Mouse (Mus musculus): ENCODE data around the gene Lrrn4.

Gene Lrrn4

DNA sequence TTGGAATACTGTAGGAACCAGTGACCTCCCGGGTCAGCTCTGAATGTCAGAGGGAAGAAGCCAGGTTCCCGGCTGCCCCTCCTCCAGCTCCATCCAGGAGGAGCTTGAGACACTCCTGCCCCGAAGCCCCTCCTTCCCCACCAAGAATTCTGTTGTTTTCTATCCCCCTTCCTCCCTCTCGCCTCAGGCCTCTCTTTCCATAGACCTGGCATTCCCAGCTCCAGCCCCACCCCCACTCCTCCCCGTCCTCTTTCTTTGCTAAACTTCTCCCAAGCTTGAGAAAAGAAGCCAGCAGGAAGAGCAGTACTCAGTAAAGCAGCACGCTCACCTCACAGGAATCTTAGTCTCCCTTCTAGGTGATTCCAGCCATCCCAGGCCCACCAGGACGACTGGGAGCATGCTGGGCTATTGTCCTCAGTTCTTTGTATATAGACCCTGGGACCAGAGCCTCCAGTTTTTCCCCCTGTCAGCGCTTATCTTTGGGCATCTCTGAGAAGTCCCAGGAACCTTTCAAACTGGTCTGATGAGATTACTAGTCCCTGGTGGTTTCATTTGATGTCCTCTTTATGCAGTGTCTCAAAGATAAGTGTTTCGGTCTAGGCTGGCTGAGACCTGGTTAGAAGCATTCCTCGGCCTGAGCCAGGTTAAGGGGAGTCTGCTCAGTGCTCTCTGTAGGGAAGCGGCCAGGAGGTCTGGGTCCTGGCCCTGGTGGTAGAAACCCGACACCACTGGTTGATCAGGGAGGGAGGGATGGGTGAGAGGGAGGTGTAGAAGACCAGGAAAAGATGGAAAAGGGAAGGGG is at the start of gene Lrrn4:
Gene Lrrn4 (minus strand): TSS at position 48 of the 802 bp plus-strand sequence.
- WGBS: 53% methylated on average over 12 of the region's 12 CpGs

GRCm38 (mm10) chr2:132928999-132929398 is 48.3 kb upstream of the Lrrn4 start:
- 90% methylated on average over 2 of the region's 2 CpGs for WGBS

- whole genome bisulfite sequencing: 75% methylated on average over 2 of the region's 2 CpGs
Observed at GRCm38 (mm10) chr2:132927871-132928270, 47.2 kb upstream of the Lrrn4 start.

- 55% methylated on average over 2 of the region's 2 CpGs for WGBS
Observed at GRCm38 (mm10) chr2:132927298-132927697, 46.6 kb upstream of the Lrrn4 start.

DNA sequence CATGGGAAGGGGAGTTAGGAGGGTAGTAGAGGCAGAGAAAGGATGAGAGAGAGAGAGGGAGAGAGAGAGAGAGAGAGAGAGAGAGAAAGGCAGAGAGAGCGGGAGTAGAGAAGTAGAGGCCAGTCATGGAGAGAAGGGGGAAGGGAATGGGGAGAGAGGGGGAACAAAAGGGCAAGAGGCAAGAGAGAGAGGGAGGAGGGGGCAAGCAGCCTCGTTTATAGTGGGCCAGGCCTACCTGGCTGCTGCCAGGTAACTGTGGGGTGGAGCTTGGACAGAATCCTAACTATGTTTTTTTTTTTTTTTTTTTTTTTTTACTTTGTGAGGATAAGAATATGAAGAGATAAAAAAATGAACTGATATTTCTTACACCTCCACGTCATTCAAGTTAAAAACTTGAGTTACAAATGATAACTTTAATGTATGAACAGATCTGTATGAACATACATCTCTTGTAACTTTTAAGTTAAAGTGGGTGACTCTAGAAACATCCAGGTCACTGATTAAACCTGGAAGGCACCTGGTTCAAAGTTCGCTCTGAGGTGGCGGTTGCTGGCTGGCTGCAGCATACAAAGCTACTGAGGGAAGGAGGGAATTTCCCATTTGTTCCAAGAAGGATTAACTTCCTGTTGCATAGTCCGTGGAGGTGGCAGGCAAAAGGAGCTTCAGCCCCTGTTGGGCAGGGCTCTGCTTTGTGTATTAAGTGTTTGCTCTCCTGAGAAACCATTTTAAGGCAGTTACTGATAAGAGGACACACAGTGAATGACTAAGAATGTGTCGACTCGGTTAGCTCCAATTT is 42.8 kb upstream of the Lrrn4 start:
- 57% methylated on average over 8 of the region's 8 CpGs for WGBS

DNA sequence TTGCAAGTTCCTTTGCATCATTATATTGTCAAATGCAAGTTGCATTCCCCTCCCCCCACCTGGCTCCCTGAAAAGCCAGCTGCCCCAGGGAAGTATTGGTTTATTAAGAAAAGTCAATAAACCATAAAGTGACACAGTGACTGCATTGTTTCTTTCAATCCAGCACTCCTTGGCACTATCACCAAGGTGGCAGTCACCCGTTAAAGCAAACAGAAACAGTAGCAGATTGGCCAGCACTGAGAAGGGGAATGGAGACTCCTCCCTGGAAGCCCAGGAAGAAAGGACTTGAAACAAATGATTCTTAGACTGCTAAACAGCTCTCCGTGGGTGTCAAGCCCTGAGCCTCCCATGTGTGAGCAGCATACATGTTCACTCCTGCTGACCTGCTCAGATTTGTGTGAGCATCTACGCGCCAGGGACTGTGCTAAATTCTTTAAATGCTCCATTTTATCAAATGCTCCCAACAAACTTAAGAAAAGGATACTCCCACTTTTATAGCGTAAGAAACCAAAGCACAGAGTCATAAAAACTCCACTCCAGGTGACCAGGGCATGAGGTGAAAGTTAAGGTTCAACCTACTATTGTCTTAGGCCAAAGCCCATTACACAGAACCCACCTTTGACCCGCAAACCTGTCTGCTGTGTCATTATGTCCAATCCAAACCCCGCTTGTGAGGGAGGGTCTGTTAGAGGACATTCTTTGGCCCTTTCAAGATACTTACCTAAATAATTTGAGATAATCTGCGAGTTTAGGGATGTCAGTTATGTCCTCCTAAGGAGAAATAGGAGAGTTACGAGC is 41.6 kb upstream of the Lrrn4 start:
- 85% methylated on average over 9 of the region's 9 CpGs for WGBS

DNA sequence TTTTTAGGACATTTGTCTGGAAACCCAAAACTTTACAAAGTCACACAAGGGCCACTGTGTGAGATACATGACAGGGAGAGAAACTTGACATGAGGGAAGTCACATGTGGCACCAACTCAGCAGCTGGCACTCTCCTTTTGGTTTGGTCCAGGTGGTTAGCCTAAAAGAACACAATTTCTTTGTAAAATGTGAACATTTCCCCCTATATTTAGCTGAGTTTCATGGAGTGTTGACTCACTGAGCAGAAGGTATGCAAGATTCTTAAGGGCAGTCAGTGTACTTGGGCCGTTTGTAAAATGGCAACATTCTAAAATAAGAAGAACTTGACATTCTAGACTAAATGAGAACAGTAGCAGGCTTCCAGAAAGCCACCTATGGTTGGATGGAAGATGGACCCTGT is 34.1 kb upstream of the Lrrn4 start:
- WGBS: 49% methylated on average over 1 of the region's 1 CpGs

GRCm38 (mm10) chr2:132906763-132907162 is 26.1 kb upstream of the Lrrn4 start:
- 26% methylated on average over 8 of the region's 8 CpGs for WGBS

DNA sequence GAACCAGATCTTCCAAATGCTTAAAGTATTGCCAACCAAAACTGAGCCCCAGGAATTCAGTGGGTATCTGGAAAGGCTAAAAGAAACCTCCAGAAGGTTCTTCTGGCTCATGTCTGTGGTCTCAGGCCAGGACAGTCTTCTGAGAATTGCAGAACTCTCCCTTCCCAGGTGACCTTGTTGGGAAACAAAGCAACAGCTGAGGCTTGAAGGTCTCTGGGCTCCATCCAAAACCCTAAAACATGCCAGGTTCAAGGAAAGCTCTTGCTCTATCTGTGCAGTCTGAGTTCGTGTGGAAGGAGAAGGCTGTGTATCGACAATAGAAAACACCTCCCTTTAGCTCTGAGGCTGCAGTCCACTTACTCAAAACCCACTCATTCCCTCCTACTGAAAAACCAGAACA is 24.3 kb upstream of the Lrrn4 start:
- WGBS: 41% methylated on average over 2 of the region's 2 CpGs

- 41% methylated on average over 3 of the region's 3 CpGs for WGBS
Observed at GRCm38 (mm10) chr2:132903498-132903897, 22.8 kb upstream of the Lrrn4 start.

DNA sequence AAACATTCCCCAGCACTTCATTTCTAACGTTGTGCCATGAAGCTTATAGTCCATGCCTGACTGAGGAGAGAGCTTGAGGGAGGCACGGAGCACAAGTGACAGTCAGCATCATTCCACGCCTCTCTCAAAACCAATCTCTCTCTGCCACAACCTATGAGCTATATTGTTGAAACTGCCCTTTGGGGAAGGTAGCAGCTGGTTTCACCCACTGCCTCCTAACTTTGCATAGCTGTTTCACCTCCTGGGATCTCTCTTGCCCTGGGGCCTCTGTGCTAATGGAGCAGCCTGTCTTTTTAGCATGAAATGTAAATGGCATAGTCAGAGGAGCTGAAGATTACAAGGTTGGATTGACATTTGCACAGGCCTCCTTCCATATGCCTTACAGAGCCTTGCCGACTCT is 21.4 kb upstream of the Lrrn4 start:
- 72% methylated on average over 4 of the region's 4 CpGs for WGBS

DNA sequence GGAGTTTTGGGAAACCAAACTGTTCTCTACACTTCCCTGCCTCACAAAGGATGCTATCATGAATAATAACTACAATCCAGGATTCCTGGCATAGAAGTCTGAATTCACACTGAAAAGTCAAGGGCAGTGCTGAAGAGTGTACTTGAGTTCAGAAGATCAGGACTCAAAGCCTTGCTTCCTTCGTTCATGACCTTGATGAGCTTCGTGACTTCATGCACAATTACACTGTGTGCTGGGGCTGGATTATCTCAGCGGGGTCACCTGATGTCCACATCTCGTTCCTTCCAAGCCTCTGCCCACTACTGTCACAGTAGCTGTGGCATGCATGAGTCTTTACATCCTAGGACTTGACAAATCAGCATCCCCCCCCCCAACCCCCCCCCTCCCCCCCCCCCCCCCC is 20.9 kb upstream of the Lrrn4 start:
- 84% methylated on average over 4 of the region's 4 CpGs for WGBS

DNA sequence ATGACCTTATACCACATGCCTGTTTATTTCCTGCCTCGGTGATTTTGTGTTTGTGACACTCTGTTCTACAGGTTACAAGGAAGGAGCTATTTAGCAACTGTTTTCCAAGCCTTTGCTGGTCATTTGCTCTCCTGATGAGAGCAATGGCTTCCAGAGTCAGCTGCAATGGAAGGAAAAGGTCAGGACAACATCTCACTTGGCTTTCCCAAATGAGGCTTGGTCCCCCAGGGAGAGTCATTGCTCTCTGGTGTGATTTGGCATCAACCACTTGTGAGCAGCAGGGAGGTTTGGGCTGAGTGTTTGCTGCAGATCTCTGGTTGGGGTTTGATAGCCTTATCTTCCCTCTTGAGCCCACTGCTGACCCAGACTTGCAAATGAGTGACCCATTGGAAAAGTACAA is 19.9 kb upstream of the Lrrn4 start:
- 76% methylated on average over 1 of the region's 1 CpGs for WGBS

- 59% methylated on average over 1 of the region's 1 CpGs for WGBS
Observed at GRCm38 (mm10) chr2:132898211-132898610, 17.5 kb upstream of the Lrrn4 start.

DNA sequence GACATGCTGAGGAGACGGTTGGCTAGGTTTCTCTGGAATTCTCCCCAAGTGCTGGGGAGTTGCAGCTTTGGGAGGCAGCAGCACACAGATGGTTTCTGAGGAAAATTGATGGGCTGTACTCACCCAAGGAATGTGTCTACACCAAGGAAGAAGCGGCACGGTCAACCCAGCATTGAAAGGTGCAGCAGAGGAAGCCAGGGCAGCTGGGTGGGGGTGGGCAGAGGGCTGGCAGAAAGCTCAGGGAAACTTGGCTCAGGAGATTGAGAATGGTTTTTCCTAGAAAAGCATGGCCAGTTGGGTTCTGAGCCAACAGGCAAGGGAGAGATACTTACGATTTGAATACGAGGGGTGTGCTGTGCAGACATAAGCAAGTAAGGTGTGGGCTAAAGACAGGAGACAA is 13.1 kb upstream of the Lrrn4 start:
- WGBS: 35% methylated on average over 5 of the region's 5 CpGs

DNA sequence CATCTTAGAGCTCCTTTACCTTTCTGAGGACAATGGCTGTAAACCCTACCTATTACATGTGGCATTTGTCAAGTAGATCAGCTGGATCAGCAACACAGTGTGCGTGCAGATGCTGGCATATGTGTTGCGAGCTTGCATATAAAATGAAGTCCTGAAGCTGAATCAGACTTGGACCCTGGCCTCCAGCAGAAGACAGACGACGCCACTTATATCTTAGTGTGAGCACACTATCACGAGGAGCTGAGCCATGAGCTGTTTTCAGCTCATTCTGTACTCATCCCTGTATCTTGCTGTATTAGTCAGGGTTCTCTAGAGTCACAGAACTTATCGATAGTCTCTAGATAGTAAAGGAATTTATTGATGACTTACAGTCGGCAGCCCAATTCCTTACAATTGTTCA is 4.6 kb upstream of the Lrrn4 start:
- 73% methylated on average over 7 of the region's 7 CpGs for WGBS

DNA sequence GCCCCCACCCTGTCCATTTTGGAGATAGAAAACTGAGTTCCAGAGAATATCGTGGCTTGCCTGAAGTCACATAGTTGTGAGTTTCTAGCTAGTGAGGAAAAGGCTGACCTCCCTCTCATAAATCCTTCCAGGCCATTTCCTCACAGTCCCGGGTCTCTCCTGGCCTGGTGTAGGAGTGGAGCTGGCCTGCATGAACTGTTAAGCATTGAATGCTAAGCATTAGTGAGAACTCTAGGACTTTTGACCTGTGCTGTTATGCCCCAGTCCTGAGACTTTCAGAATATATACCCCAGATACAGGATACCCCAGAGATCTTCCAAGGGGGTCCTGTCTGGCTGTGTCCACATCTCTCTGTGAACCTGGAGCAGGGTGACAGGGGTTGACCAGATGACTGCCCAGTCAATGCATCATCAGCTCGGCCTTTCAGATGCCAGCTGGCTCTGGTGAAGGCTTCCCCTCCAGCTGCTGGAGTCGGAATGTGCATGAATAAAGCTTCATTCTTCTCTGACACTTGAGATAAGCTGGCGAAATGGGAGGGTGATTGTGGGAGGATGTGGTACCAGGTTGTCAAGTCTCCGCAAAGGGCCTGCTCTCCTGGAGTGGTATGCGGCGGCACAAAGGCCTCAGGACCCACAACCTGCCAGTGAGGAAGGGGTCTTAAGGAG is 3.7 kb upstream of the Lrrn4 start:
- WGBS: 70% methylated on average over 8 of the region's 8 CpGs

DNA sequence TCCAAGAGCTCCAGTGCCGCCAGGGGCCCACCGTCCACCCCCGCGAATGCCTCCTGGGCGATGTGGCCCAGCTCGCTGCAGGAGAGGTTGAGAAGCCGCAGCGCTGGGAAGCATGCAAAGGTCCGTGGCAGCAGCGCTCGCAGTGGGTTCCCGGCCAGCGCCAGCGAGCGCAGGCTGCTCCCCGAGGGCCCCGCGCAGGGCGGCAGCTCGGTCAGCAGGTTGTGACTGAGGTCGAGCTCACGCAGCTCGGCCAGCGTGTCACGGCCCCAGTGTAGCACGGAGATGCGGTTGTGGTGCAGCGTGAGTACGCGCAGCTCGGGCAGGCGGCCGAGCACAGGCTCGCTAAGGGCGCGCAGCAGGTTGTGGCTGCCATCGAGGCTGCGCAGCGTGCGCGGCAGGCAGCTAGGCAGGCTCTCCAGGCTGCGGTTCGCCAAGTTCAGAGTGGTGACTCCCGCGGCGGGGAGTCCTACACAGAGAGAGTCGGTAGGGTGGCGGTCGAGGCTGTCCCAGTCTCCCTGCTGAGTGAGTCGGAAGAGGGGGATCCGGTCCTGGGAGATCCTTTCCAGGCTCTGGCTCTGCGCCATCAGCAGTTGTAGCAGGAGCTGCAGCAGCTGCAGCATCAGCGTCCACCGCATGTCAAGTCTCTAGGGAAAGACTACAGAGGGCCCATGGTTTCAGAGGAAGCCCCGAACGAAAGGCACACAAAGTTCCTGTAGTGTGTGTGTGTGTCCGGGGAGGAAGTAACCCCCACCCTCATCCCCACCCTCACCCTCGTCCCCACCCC is 1.2 kb downstream of the Lrrn4 start:
- WGBS: under 1% methylated on average over 58 of the region's 58 CpGs

- WGBS: 88% methylated on average over 1 of the region's 1 CpGs
Observed at GRCm38 (mm10) chr2:132876991-132877390, 3.7 kb downstream of the Lrrn4 start.

DNA sequence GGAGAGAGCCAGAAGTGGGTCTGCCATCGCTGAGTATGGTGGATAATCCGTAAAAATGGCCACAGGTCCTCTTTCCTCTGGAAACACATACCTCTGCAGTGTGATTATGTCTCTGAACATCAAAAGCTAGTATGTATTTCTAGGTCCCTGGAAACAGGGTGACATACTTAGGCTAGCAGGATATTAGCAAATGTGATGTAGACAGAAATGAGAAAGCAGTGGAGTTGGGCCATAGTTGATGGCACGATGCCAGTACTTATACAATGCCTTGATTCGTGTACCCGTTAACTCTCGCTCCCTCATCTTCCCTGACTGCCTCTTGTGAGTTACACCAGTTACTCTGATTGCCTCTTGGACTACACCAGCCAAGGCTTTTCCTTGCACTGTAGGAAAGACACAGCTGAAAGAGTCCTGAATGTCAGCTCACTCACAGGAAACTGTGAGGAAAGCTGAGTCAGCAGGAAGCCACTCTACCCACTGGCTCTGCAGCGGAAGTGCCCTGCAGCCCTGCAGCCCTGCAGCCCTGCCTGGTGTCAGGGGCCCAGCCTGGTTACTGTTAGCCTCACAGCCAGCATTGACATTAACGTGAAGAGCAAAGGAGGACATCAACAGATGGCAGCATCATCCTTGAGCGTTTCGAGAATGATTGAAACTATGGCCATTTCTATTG is 6.9 kb downstream of the Lrrn4 start:
- WGBS: 73% methylated on average over 10 of the region's 10 CpGs
